In genomic region chr16:21392517-21393112, GRCm38 (mm10) we compare ENCODE assay signal across 8 mouse cellular contexts. TPM values are rescaled to one million over a fixed set of nuclear protein-coding genes. Genes with fewer than 3 reads are reported as not detected.
DNase-seq lines count a peak whose midpoint lies in the region; ATAC-seq and TF ChIP-seq lines count a peak whose summit lies in the region.

No protein-coding gene starts in this region.

- no peak overlapping the region for H3K9ac ChIP-seq in forebrain, embryonic 14.5 days (ENCODE audit: low read length)
- H3K9ac ChIP-seq in liver, postnatal 0 days (replicated peaks), result no peak overlapping the region

- H3K36me3 ChIP-seq in forebrain, embryonic 14.5 days (ENCODE audit: control insufficient read depth, insufficient read depth, low read length), result no peaks in the 10 kb centered on the region
- H3K36me3 ChIP-seq in liver, postnatal 0 days (replicated peaks; ENCODE audit: insufficient read depth, low read length), result no peaks in the 10 kb centered on the region
- H3K36me3 ChIP-seq in thymus, adult 2 months (ENCODE audit: control insufficient read depth, insufficient read depth, low read length), result no peaks in the 10 kb centered on the region

- no peak for TF ChIP-seq POLR2A in thymus, adult 2 months (IDR thresholded peaks at IDR 0.05; ENCODE audit: control insufficient read depth, extremely low read depth, insufficient read depth, low read length, poor library complexity)

- no peaks in the 10 kb centered on the region for H3K27me3 ChIP-seq in forebrain, embryonic 14.5 days (replicated peaks; ENCODE audit: control insufficient read depth, insufficient read depth, low read length)
- no peaks in the 10 kb centered on the region for H3K27me3 ChIP-seq in liver, postnatal 0 days (ENCODE audit: insufficient read depth, low read length)
- H3K27me3 ChIP-seq in thymus, adult 2 months (ENCODE audit: control insufficient read depth, insufficient read depth, low read length), result no peaks in the 10 kb centered on the region

- intact Hi-C loops in heart, postnatal 14 days (cut with DNase I), result loop anchor here (1.0 kb wide), 1 partner anchor 188 kb away; the partner anchor contains the start of gene Ephb3

- no peak overlapping the region for H3K27ac ChIP-seq in forebrain, embryonic 14.5 days (ENCODE audit: low read depth, low read length)
- H3K27ac ChIP-seq in liver, postnatal 0 days (ENCODE audit: low read depth), result no peak overlapping the region
- H3K27ac ChIP-seq in thymus, adult 2 months (ENCODE audit: control insufficient read depth, insufficient read depth, low read length), result no peak overlapping the region

- DNase-seq in ES-CJ7 (ENCODE audit: low read depth, low spot score), result peak; percentile 96
- peak; percentile 96 for DNase-seq in forebrain, embryonic 14.5 days (ENCODE audit: low spot score)
- peak; percentile 87 to 89 for DNase-seq in heart, postnatal 14 days
- peak; percentile 94 for DNase-seq in layer of hippocampus, adult 11-12 months (ENCODE audit: low spot score)
- peak; percentile 88 for DNase-seq in liver, postnatal 0 days
- peak; percentile 37 for DNase-seq in ovary, adult 18-20 months (ENCODE audit: low spot score)
- peak; percentile 74 for DNase-seq in thymus, adult 2 months

- H3K9me3 ChIP-seq in forebrain, embryonic 14.5 days (replicated peaks; ENCODE audit: control insufficient read depth, low read length), result no peaks in the 10 kb centered on the region
- H3K9me3 ChIP-seq in liver, postnatal 0 days (ENCODE audit: low read length), result no peaks in the 10 kb centered on the region

- peaks cover 6% of the 10 kb centered on the region; the same call in 1 of the 2 replicates for H3K4me1 ChIP-seq in forebrain, embryonic 14.5 days (ENCODE audit: control insufficient read depth, insufficient read depth, low read length)
- no peaks in the 10 kb centered on the region for H3K4me1 ChIP-seq in liver, postnatal 0 days (ENCODE audit: insufficient read depth)
- H3K4me1 ChIP-seq in thymus, adult 2 months (replicated peaks; ENCODE audit: control insufficient read depth, insufficient read depth, low read length), result no peaks in the 10 kb centered on the region

- ATAC-seq in cerebellum, adult (ENCODE audit: insufficient number of reproducible peaks, low FRiP score, low TSS enrichment), result 0 out of 2 replicates have a peak, but pooled peaks have one; percentile 41
- ATAC-seq in forebrain, embryonic 14.5 days, result peak; percentile 93
- peak; percentile 51; the same call in 1 of the 2 replicates for ATAC-seq in liver, postnatal 0 days

- no peak for TF ChIP-seq EP300 in liver, postnatal 0 days (IDR thresholded peaks at IDR 0.05; ENCODE audit: low read depth)

- no peak overlapping the region for H3K4me2 ChIP-seq in forebrain, embryonic 14.5 days (ENCODE audit: low read length)
- H3K4me2 ChIP-seq in liver, postnatal 0 days (ENCODE audit: low read depth, low read length), result no peak overlapping the region

- no peak overlapping the region for H3K4me3 ChIP-seq in forebrain, embryonic 14.5 days (ENCODE audit: low read depth, low read length)
- H3K4me3 ChIP-seq in liver, postnatal 0 days (ENCODE audit: low read depth, low read length), result no peak overlapping the region
- H3K4me3 ChIP-seq in thymus, adult 2 months (ENCODE audit: control insufficient read depth, insufficient read depth, low read length), result no peak overlapping the region

- WGBS in forebrain, embryonic 14.5 days, result 31% methylated on average over 9 of the region's 9 CpGs
- WGBS in liver, postnatal 0 days (ENCODE audit: insufficient replicate concordance), result 51% methylated on average over 9 of the region's 9 CpGs
- WGBS in thymus, adult 2 months, result 62% methylated on average over 9 of the region's 9 CpGs

- peak; percentile 88 for TF ChIP-seq CTCF in liver, postnatal 0 days (IDR thresholded peaks at IDR 0.05; ENCODE audit: low read depth)
- TF ChIP-seq CTCF in thymus, adult 2 months (IDR thresholded peaks at IDR 0.05; ENCODE audit: borderline replicate concordance, control insufficient read depth, extremely low read depth, insufficient read depth, low read length, poor library complexity), result peak; percentile 69; the same call in 1 of the 2 replicates

RNA-seq across cellular contexts. Expression of gene Vps8, which starts 30.3 kb away (rescaled TPM):
- polyA plus RNA-seq in forebrain, embryonic 14.5 days (2014; fragmentation: Nextera tagmentation; extraction: Ambion mirVana), result 33.0 and 36.9 TPM in 2 replicates
- 10 to 100 TPM; 17.5 to 18.9 TPM for total RNA-seq in heart, postnatal 14 days (2021)
- 2.1 and 3.1 TPM in 2 replicates for polyA plus RNA-seq in liver, postnatal 0 days (2015; fragmentation: Nextera tagmentation; extraction: Ambion mirVana)
- polyA plus RNA-seq in thymus, adult 2 months (2012; rRNA removed), result 15.3 and 15.9 TPM in 2 replicates

Comparison
In these comparisons a context has a peak if more than half of its experiments do, and no peak if none do; other contexts are left out.
1. DNase-seq: peak in every context shown above with its lines; median percentile 96 in ES-CJ7; 96 in forebrain, embryonic 14.5 days; 94 in layer of hippocampus, adult 11-12 months; 88 in heart, postnatal 14 days; 88 in liver, postnatal 0 days; 74 in thymus, adult 2 months; 37 in ovary, adult 18-20 months.
2. ATAC-seq: peak in every context shown above with its lines; median percentile 93 in forebrain, embryonic 14.5 days; 51 in liver, postnatal 0 days; 41 in cerebellum, adult.